Mouse (Mus musculus) neural tube, embryonic 15.5 days (tissue): ENCODE data around the gene Pinlyp. TPM values are rescaled to one million over a fixed set of nuclear protein-coding genes. Genes with fewer than 3 reads are reported as not detected.

Experiments
- ATAC-seq: fragments of 200-750 bp; cut with Nextera tagmentation; 2 replicates; pipeline ENCODE4 v1.8.0; 2017; ENCODE audit warnings: mild to moderate bottlenecking, moderate TSS enrichment, moderate library complexity; ENCODE audit not compliant: low FRiP score
- H3K27ac ChIP-seq: fragments of 300-500 bp; sonication (generic); replicated peaks from 2 replicates; pipeline ENCODE4 v1.5.1; 2015; ENCODE audit warnings: mild to moderate bottlenecking, inconsistent platforms
- H3K27me3 ChIP-seq: fragments of 300-500 bp; sonication (generic); replicated peaks from 2 replicates; pipeline ENCODE4 v1.6.1; 2015; ENCODE audit warnings: inconsistent platforms
- H3K36me3 ChIP-seq: fragments of 300-500 bp; sonication (generic); 2 replicates; pipeline ENCODE4 v1.6.1; 2015; ENCODE audit warnings: inconsistent platforms
- H3K4me1 ChIP-seq: fragments of 300-500 bp; sonication (generic); 2 replicates; pipeline ENCODE4 v1.6.1; 2015; ENCODE audit warnings: inconsistent platforms
- H3K4me2 ChIP-seq: fragments of 300-500 bp; sonication (generic); 2 replicates; pipeline ENCODE4 v1.6.1; 2015; ENCODE audit warnings: inconsistent platforms, mild to moderate bottlenecking, moderate library complexity
- H3K4me3 ChIP-seq: fragments of 300-500 bp; sonication (generic); replicated peaks from 2 replicates; pipeline ENCODE4 v1.5.1; 2015; ENCODE audit warnings: mild to moderate bottlenecking, inconsistent platforms
- H3K9ac ChIP-seq: fragments of 300-500 bp; sonication (generic); replicated peaks from 2 replicates; pipeline ENCODE4 v1.6.1; 2015; ENCODE audit warnings: mild to moderate bottlenecking, inconsistent platforms
- H3K9me3 ChIP-seq: fragments of 300-500 bp; sonication (generic); replicated peaks from 2 replicates; pipeline ENCODE4 v1.6.1; 2016; ENCODE audit warnings: inconsistent platforms
- WGBS: fragments of 180-500 bp; shearing (Covaris S2); methylation state at CpG from one replicate; pipeline ENCODE4 v1.1.7; 2015; ENCODE audit warnings: mixed read lengths; 5-methylcytosine and 5-hydroxymethylcytosine counted together
- polyA plus RNA-seq: library from polyadenylated mRNA; unstranded; fragments of >200 nt; fragmentation: Nextera tagmentation; extraction: Ambion mirVana; gene quantifications from 2 replicates; pipeline ENCODE4 v1.2.1, GENCODE M21; 2015

The Pinlyp gene
- polyA plus RNA-seq, 1 experiment from 2014 or later = not detected

DNA sequence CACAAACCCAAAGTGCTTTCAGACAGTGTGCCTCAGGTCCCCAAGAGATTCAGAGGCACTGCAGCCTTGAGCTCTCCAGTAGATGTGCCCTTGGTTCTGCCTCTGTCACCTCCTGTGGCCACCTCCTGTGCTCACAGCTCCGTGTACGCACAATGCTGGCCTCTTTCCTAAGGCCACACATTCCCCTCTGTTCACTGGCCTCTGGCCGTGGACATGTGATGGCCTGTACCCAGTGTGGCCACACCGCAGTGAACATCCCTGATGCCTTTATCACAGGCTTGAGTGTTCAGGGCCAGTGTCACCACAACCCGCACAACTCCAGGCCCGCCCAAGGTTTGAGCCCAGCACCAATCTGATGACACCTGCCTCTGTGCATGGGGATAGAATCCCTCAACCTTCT lies 39.0 kb upstream of the Pinlyp start:
- no peak overlapping the region for H3K4me3 ChIP-seq
- no peak overlapping the region for H3K4me2 ChIP-seq
- no peak for ATAC-seq
- no peak overlapping the region for H3K27ac ChIP-seq
- WGBS = 91% methylated on average over 6 of the region's 6 CpGs
- no peak overlapping the region for H3K9ac ChIP-seq
- no peaks in the 10 kb centered on the region for H3K9me3 ChIP-seq
- peaks cover 22% of the 10 kb centered on the region for H3K4me1 ChIP-seq
- H3K36me3 ChIP-seq = no peaks in the 10 kb centered on the region
- peaks cover 21% of the 10 kb centered on the region for H3K27me3 ChIP-seq

DNA sequence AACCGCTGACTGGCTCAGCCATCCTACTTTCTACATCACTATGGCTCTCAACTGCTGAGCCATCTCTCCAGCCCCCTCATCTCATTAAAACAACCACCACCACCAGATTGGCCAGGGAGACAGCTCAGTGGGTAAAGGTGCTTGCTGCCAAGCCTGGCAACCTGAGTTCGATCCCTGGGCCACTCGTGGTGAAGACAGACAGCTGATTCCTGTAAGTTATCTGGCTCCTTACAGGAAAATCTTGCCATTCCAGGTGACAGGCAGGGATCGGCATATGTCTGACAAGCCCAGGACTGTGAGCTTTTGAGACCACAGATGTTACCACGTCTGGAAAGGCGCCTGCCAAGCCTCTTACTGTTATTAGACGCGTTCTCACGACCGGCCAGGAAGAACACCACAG lies 31.9 kb upstream of the Pinlyp start:
- no peaks in the 10 kb centered on the region for H3K9me3 ChIP-seq
- no peak overlapping the region for H3K4me3 ChIP-seq
- WGBS = 96% methylated on average over 10 of the region's 10 CpGs
- H3K4me2 ChIP-seq = no peak overlapping the region
- no peak overlapping the region for H3K27ac ChIP-seq
- no peak overlapping the region for H3K9ac ChIP-seq
- no peak for ATAC-seq
- H3K36me3 ChIP-seq = no peaks in the 10 kb centered on the region
- H3K27me3 ChIP-seq = no peaks in the 10 kb centered on the region
- H3K4me1 ChIP-seq = no peaks in the 10 kb centered on the region

DNA sequence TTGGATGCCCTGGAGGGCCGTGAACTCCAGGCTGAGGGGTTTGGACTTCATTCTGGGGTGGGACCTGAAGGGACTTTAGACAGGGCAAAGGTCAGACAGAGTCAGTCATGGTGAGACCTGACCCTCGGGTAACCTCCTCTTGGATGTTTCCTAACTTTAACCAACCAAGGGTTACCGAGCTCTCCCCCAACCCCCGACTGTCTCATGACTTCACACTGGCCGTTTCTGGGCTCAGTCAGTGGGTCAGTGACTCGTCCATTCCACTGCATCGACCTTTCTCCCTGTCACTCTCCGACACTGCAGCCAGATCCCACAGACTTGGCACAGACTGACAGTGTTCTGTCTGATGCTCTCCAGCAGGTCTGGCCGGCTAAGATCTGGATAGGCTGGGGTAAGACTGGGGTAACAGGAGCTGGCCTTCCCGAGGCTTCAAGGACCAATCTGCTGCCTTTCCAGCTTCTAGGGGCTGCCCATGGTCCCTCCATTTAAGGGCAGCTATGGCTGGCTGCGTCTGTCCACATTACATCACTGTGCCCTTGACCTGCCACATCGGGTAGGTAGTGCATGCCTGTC lies 28.4 kb upstream of the Pinlyp start:
- Histone ChIP-seq H3K27me3 (no peaks in the 10 kb centered on the region), H3K4me2 (no peak overlapping the region), H3K9me3 (no peaks in the 10 kb centered on the region), H3K4me3 (no peak overlapping the region), H3K27ac (no peak overlapping the region), H3K9ac (no peak overlapping the region), H3K4me1 (no peaks in the 10 kb centered on the region), H3K36me3 (no peaks in the 10 kb centered on the region)
- no peak for ATAC-seq
- WGBS = 67% methylated on average over 12 of the region's 12 CpGs

DNA sequence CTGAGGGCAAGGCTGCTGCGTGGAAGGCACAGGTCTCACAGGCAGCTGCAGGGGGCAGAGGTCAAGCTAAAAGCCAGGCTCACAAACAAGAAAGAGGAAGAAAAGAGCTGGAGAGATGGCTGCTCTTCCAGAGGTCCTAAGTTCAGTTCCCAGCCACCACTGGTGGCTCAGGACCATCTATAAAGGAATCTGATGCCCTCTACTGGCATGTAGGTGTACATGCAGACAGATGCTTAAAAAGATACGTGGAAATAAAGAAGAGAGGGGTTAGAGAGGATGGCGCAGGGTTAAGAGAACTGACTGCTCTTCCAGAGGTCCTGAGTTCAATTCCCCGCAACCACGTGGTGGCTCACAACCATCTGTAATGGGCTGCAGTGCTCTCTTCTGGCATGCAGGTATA lies 26.5 kb upstream of the Pinlyp start:
- Histone ChIP-seq H3K4me3 (no peak overlapping the region), H3K4me1 (no peaks in the 10 kb centered on the region), H3K36me3 (peaks cover 14% of the 10 kb centered on the region), H3K27me3 (no peaks in the 10 kb centered on the region), H3K9ac (no peak overlapping the region), H3K9me3 (no peaks in the 10 kb centered on the region), H3K4me2 (no peak overlapping the region), H3K27ac (no peak overlapping the region)
- ATAC-seq = no peak
- WGBS = 54% methylated on average over 5 of the region's 5 CpGs

DNA sequence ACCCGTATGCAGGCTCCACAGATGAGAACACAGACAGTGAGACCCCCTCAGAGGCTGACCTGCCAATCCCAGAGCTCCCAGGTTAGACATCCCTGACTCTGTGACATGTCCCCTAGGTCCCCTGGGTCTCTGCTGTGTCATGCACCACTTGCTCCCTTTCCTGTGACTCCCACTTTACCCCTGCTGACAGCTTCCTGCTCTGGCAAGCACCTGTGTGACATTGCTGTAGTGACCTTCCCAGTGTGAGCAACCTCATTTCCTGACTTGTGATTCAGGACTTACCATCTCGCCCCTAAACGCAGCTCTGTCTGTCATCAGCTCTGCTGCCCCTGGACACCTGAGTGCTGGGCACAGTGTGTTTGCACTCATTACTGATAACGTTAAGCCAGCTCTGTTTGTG lies 25.2 kb upstream of the Pinlyp start:
- no peak overlapping the region for H3K9ac ChIP-seq
- H3K36me3 ChIP-seq = peaks cover 28% of the 10 kb centered on the region
- no peaks in the 10 kb centered on the region for H3K27me3 ChIP-seq
- no peak for ATAC-seq
- H3K4me1 ChIP-seq = no peaks in the 10 kb centered on the region
- H3K4me2 ChIP-seq = no peak overlapping the region
- no peak overlapping the region for H3K27ac ChIP-seq
- WGBS = 90% methylated on average over 4 of the region's 4 CpGs
- H3K9me3 ChIP-seq = no peaks in the 10 kb centered on the region
- H3K4me3 ChIP-seq = no peak overlapping the region

DNA sequence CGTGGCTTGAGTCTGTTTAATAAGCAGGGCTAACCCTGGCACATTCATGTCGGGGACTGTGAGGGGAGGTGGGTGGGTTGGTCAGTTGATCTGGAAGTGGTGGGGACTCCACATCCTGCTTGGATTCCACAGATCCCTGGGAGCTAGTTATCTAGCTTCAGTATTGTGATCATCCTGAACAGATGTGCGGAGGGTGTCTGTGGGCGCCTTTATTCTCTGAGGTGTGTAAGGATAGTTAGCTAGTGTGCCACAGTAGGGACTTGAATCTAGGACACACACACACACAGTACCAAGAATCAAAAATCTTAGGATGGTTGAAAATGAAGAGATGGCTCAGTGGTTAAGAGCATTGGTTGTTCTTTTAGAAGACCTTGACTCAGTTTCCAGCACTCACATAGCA lies 22.6 kb upstream of the Pinlyp start:
- no peaks in the 10 kb centered on the region for H3K9me3 ChIP-seq
- H3K36me3 ChIP-seq = peaks cover 31% of the 10 kb centered on the region
- no peak overlapping the region for H3K4me3 ChIP-seq
- H3K4me2 ChIP-seq = no peak overlapping the region
- H3K27ac ChIP-seq = no peak overlapping the region
- no peak overlapping the region for H3K9ac ChIP-seq
- no peaks in the 10 kb centered on the region for H3K27me3 ChIP-seq
- ATAC-seq = no peak
- 91% methylated on average over 4 of the region's 4 CpGs for WGBS
- no peaks in the 10 kb centered on the region for H3K4me1 ChIP-seq

DNA sequence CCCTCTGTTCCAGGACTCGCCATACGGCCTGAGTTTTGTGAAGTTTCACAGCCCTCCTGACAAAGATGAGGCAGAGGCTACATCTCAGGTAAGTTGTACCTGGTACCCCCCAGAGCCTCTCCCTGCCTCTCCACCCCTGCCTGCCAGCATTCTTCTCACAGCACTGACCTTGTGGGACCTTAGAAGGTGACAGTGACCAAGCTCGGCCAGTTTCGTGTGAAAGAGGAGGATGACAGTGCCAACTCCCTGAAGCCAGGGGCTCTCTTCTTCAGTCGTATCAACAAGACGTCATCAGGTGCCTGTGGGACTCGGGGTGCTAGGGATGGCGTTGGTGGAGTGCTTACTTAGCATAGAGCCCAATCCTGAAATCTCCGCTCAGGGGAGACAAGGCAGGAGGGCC lies 20.3 kb upstream of the Pinlyp start:
- ATAC-seq = no peak
- no peaks in the 10 kb centered on the region for H3K27me3 ChIP-seq
- H3K27ac ChIP-seq = no peak overlapping the region
- H3K9me3 ChIP-seq = no peaks in the 10 kb centered on the region
- no peak overlapping the region for H3K4me2 ChIP-seq
- H3K4me1 ChIP-seq = no peaks in the 10 kb centered on the region
- 96% methylated on average over 9 of the region's 9 CpGs for WGBS
- H3K9ac ChIP-seq = no peak overlapping the region
- H3K36me3 ChIP-seq = peaks cover 40% of the 10 kb centered on the region
- H3K4me3 ChIP-seq = no peak overlapping the region

DNA sequence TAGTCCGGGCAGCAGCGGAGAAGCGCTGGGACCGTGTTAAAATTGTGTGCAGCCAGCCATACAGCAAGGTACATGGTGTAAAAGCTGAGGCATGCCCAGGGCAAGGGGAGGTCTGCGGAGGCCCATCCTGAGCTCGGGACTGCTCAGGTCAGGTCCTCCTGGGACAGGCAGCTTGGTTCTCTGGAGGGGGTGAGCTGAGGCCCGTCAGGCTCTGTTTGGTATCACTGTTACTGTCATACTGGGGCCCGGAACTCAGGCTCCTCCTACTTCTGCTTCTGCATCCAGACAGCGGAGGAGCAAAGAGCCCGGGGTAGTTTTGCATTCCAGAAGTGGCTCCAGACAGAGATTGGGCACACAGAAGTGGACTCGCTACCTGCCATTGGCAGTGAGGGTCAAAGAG lies 19.7 kb upstream of the Pinlyp start:
- peaks cover 44% of the 10 kb centered on the region for H3K36me3 ChIP-seq
- no peaks in the 10 kb centered on the region for H3K4me1 ChIP-seq
- 94% methylated on average over 11 of the region's 11 CpGs for WGBS
- H3K9ac ChIP-seq = no peak overlapping the region
- no peaks in the 10 kb centered on the region for H3K9me3 ChIP-seq
- ATAC-seq = no peak
- H3K27me3 ChIP-seq = no peaks in the 10 kb centered on the region
- H3K4me3 ChIP-seq = no peak overlapping the region
- no peak overlapping the region for H3K4me2 ChIP-seq
- H3K27ac ChIP-seq = no peak overlapping the region

DNA sequence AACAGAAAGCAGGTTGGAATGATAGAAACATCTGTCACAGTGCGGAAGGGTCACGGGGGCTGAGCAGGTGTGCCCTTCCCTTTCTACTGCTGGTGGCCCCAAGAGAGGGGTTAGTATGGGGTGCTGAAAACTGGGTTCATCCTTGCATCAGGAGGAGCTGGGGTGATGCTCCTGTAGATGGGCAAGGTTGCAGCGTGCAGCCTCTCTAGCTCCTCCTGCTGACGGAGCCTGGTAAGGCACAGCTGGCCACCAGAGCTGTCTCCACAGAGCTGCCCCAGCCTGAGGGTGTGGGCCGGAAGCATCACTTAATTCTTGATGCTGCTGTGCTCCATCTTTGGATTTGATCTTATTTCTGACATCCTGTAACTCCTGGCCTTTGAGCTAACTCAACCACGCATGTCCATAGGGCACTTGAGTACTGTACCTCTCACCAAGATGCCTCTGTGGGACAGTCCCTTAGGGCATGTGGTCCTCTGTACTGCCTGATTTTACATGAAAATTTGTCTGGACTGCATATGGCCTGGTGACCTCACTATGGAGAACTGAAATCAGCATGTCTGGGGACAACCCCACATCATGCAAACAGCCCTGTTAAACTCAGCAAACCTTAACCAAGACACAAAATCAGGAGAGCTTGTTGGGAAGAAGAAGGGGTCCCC lies 18.8 kb upstream of the Pinlyp start:
- Histone ChIP-seq H3K4me2 (no peak overlapping the region), H3K9me3 (no peaks in the 10 kb centered on the region), H3K4me1 (no peaks in the 10 kb centered on the region), H3K36me3 (peaks cover 49% of the 10 kb centered on the region), H3K9ac (no peak overlapping the region), H3K4me3 (no peak overlapping the region), H3K27me3 (no peaks in the 10 kb centered on the region), H3K27ac (no peak overlapping the region)
- WGBS = 70% methylated on average over 6 of the region's 6 CpGs
- no peak for ATAC-seq

DNA sequence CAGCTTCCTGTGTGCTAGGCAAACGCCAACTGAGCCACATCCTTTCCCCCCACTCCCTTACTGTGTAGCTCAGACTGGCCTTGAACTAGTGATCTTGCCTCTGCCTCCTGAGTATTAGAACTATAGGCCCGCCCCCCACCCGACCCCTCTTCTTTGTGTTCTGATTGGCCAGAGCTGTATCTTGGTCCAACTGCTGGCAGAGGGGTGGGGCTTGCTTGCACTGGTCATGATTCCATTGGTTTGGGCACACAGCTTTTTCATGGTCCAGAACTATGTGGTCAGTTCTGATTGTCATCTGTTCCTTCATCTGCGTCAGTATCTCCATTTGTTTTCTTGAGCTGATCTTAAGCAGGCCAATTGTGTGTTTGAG lies 17.9 kb upstream of the Pinlyp start:
- Histone ChIP-seq H3K9me3 (no peaks in the 10 kb centered on the region), H3K27me3 (no peaks in the 10 kb centered on the region), H3K36me3 (peaks cover 49% of the 10 kb centered on the region), H3K4me3 (no peak overlapping the region), H3K27ac (no peak overlapping the region), H3K4me1 (no peaks in the 10 kb centered on the region), H3K9ac (no peak overlapping the region), H3K4me2 (no peak overlapping the region)
- 93% methylated on average over 4 of the region's 4 CpGs for WGBS
- no peak for ATAC-seq

DNA sequence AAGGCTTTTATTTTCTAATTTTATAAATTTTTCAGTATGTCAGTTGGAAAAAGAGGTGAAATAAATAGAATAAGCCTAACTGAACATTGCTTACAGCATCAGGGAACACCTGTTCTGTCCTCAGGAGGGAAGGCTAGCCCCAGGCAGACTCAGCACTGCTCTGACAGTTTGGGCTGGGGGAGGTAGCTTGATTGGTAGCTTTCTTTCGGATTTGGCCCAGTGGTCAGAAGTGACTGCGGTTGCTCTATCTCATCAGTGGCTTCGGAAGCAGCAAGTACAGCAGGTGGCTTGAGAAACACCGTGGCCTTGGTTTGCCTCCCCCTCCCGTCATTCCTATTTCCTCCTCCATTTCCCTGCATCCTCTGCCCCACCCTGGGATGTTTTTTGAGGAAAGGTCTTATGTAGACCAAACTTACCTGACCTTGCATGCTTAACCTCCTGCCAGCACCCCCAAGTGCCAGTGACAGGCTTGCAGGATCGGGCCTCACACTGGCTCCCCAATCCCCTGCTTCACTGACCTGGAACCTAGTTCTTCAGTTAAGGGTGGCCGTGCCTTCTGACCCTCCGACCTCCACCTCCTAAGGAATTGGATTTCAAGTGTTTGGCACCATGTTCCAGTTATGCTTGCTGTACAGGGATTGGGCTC lies 17.4 kb upstream of the Pinlyp start:
- H3K36me3 ChIP-seq = peaks cover 44% of the 10 kb centered on the region
- no peak overlapping the region for H3K9ac ChIP-seq
- no peak overlapping the region for H3K4me3 ChIP-seq
- no peaks in the 10 kb centered on the region for H3K9me3 ChIP-seq
- WGBS = 88% methylated on average over 8 of the region's 8 CpGs
- H3K4me1 ChIP-seq = no peaks in the 10 kb centered on the region
- H3K4me2 ChIP-seq = no peak overlapping the region
- H3K27ac ChIP-seq = no peak overlapping the region
- H3K27me3 ChIP-seq = no peaks in the 10 kb centered on the region
- ATAC-seq = no peak

DNA sequence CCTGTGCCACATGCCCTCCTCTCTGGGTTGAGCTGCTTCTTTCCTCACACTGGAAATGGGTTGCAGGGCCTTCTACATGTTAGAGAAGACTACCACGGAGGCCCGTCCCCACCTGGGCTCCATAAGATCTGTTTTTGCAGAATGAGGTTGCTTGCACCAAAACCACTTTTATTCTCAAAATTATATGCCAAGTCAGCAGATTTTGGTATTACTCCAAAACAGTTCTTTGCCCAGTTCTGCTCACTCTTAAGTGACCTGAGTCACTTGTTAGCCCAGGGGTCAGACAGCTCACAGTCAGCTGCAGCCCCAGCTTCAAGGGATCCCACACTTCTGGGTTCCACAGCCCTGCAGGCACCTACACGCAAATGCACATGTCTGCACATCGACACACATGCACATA lies 15.5 kb upstream of the Pinlyp start:
- H3K36me3 ChIP-seq = peaks cover 29% of the 10 kb centered on the region
- no peaks in the 10 kb centered on the region for H3K9me3 ChIP-seq
- H3K4me2 ChIP-seq = no peak overlapping the region
- H3K27ac ChIP-seq = no peak overlapping the region
- no peak overlapping the region for H3K4me3 ChIP-seq
- 95% methylated on average over 4 of the region's 4 CpGs for WGBS
- ATAC-seq = no peak
- no peaks in the 10 kb centered on the region for H3K4me1 ChIP-seq
- H3K27me3 ChIP-seq = no peaks in the 10 kb centered on the region
- no peak overlapping the region for H3K9ac ChIP-seq
